Mouse (Mus musculus) intestine, embryonic 15.5 days (tissue): Measurements from ENCODE around the gene Usp24. TPM values are rescaled to one million over a fixed set of nuclear protein-coding genes. Genes with fewer than 3 reads are reported as not detected.
A peak's percentile ranks its signal among the peaks of the same experiment; 100 is the strongest.

ENCODE experiments used
- ATAC-seq: fragments of 200-750 bp; cut with Nextera tagmentation; 2 replicates; pipeline ENCODE4 v1.8.0; 2017; ENCODE audit warnings: moderate TSS enrichment, moderate library complexity
- H3K27ac ChIP-seq: fragments of 300-500 bp; sonication (generic); 2 replicates; pipeline ENCODE4 v1.5.1; 2015; ENCODE audit warnings: mild to moderate bottlenecking, inconsistent platforms
- H3K27me3 ChIP-seq: fragments of 300-500 bp; sonication (generic); replicated peaks from 2 replicates; pipeline ENCODE4 v1.6.1; 2015; ENCODE audit warnings: inconsistent platforms
- H3K36me3 ChIP-seq: fragments of 300-500 bp; sonication (generic); 2 replicates; pipeline ENCODE4 v1.6.1; 2015; ENCODE audit warnings: inconsistent platforms
- H3K4me1 ChIP-seq: fragments of 300-500 bp; sonication (generic); replicated peaks from 2 replicates; pipeline ENCODE4 v1.6.1; 2015; ENCODE audit warnings: inconsistent platforms
- H3K4me2 ChIP-seq: fragments of 300-500 bp; sonication (generic); replicated peaks from 2 replicates; pipeline ENCODE4 v1.6.1; 2015; ENCODE audit warnings: mild to moderate bottlenecking, inconsistent platforms
- H3K4me3 ChIP-seq: fragments of 300-500 bp; sonication (generic); replicated peaks from 2 replicates; pipeline ENCODE4 v1.5.1; 2015; ENCODE audit warnings: inconsistent platforms
- H3K9ac ChIP-seq: fragments of 300-500 bp; sonication (generic); 2 replicates; pipeline ENCODE4 v1.6.1; 2015; ENCODE audit warnings: inconsistent platforms
- H3K9me3 ChIP-seq: fragments of 300-500 bp; sonication (generic); 2 replicates; pipeline ENCODE4 v1.6.1; 2016; ENCODE audit warnings: inconsistent platforms
- WGBS: fragments of 180-500 bp; shearing (Covaris S2); methylation state at CpG from one replicate; pipeline ENCODE4 v1.1.7; 2015; 5-methylcytosine and 5-hydroxymethylcytosine counted together
- polyA plus RNA-seq: library from polyadenylated mRNA; unstranded; fragments of >200 nt; fragmentation: Nextera tagmentation; extraction: Ambion mirVana; gene quantifications from 2 replicates; pipeline ENCODE4 v1.2.1, GENCODE M21; 2015

Gene Usp24
- 7.1 and 7.5 TPM in 2 replicates for polyA plus RNA-seq

- Histone ChIP-seq H3K4me3 (peak within 1 kb of the TSS; percentile 70), H3K9ac (peak within 1 kb of the TSS; percentile 90), H3K4me1 (peaks cover 10% of the 10 kb centered on the region; the same call in 1 of the 2 replicates), H3K27me3 (no peaks in the 10 kb centered on the region), H3K27ac (peak within 1 kb of the TSS; percentile 87), H3K4me2 (peak within 1 kb of the TSS; percentile 83), H3K36me3 (no peaks in the 10 kb centered on the region), H3K9me3 (no peaks in the 10 kb centered on the region)
- peak; percentile 94 for ATAC-seq
- 1% methylated on average over 46 of the region's 60 CpGs for WGBS
These were observed at the start of gene Usp24 for GRCm38 (mm10) chr4:106315921-106316350. Gene Usp24 (plus strand): TSS chr4:106316213.

- H3K36me3 ChIP-seq = no peaks in the 10 kb centered on the region
- ATAC-seq = no peak
- H3K27ac ChIP-seq = no peak overlapping the region
- H3K9me3 ChIP-seq = no peaks in the 10 kb centered on the region
- no peak overlapping the region for H3K9ac ChIP-seq
- WGBS = 47% methylated on average over 2 of the region's 2 CpGs
- H3K4me3 ChIP-seq = no peak overlapping the region
- peaks cover 8% of the 10 kb centered on the region; the same call in 1 of the 2 replicates for H3K4me1 ChIP-seq
- H3K27me3 ChIP-seq = no peaks in the 10 kb centered on the region
- no peak overlapping the region for H3K4me2 ChIP-seq
These were observed 39.1 kb upstream of the Usp24 start for GRCm38 (mm10) chr4:106276937-106277336.

GRCm38 (mm10) chr4:106279177-106279576 is 36.8 kb upstream of the Usp24 start:
- WGBS = 35% methylated on average over 4 of the region's 4 CpGs
- Histone ChIP-seq H3K4me3 (no peak overlapping the region), H3K9me3 (no peaks in the 10 kb centered on the region), H3K36me3 (no peaks in the 10 kb centered on the region), H3K4me2 (no peak overlapping the region), H3K27ac (no peak overlapping the region), H3K9ac (no peak overlapping the region), H3K4me1 (peaks cover 8% of the 10 kb centered on the region; the same call in 1 of the 2 replicates), H3K27me3 (no peaks in the 10 kb centered on the region)
- ATAC-seq = no peak

GRCm38 (mm10) chr4:106281128-106281491 is 34.9 kb upstream of the Usp24 start:
- ATAC-seq = peak; percentile 35; the same call in 1 of the 2 replicates
- peaks cover 8% of the 10 kb centered on the region; the same call in 1 of the 2 replicates for H3K4me1 ChIP-seq
- 50% methylated on average over 2 of the region's 2 CpGs for WGBS
- H3K4me3 ChIP-seq = no peak overlapping the region
- no peak overlapping the region for H3K27ac ChIP-seq
- no peaks in the 10 kb centered on the region for H3K9me3 ChIP-seq
- no peaks in the 10 kb centered on the region for H3K36me3 ChIP-seq
- no peaks in the 10 kb centered on the region for H3K27me3 ChIP-seq
- 0 out of 2 replicates have a peak overlapping the region, but pooled peaks have one; percentile 12 for H3K4me2 ChIP-seq
- H3K9ac ChIP-seq = no peak overlapping the region

GRCm38 (mm10) chr4:106281492-106282122 is 34.4 kb upstream of the Usp24 start:
- Histone ChIP-seq H3K27ac (no peak overlapping the region), H3K4me3 (no peak overlapping the region)

GRCm38 (mm10) chr4:106282123-106282510 is 33.9 kb upstream of the Usp24 start:
- peaks cover 8% of the 10 kb centered on the region; the same call in 1 of the 2 replicates for H3K4me1 ChIP-seq
- no peak for ATAC-seq
- WGBS = 80% methylated on average over 3 of the region's 3 CpGs
- H3K4me2 ChIP-seq = peak overlapping the region; percentile 12; the same call in 1 of the 2 replicates
- H3K9ac ChIP-seq = no peak overlapping the region
- H3K9me3 ChIP-seq = no peaks in the 10 kb centered on the region
- no peaks in the 10 kb centered on the region for H3K36me3 ChIP-seq
- H3K4me3 ChIP-seq = no peak overlapping the region
- no peak overlapping the region for H3K27ac ChIP-seq
- no peaks in the 10 kb centered on the region for H3K27me3 ChIP-seq

More at GRCm38 (mm10) chr4:106281492-106282122, 34.4 kb upstream of the Usp24 start:
- H3K4me1 ChIP-seq = peaks cover 8% of the 10 kb centered on the region; the same call in 1 of the 2 replicates
- peak overlapping the region; percentile 12; the same call in 1 of the 2 replicates for H3K4me2 ChIP-seq
- H3K9ac ChIP-seq = no peak overlapping the region
- peak; percentile 91 for ATAC-seq
- no peaks in the 10 kb centered on the region for H3K27me3 ChIP-seq
- H3K9me3 ChIP-seq = no peaks in the 10 kb centered on the region
- WGBS = 49% methylated on average over 8 of the region's 8 CpGs
- H3K36me3 ChIP-seq = no peaks in the 10 kb centered on the region

- H3K4me3 ChIP-seq = no peak overlapping the region
- no peaks in the 10 kb centered on the region for H3K36me3 ChIP-seq
- whole genome bisulfite sequencing = 71% methylated on average over 4 of the region's 4 CpGs
- H3K9ac ChIP-seq = no peak overlapping the region
- no peak overlapping the region for H3K27ac ChIP-seq
- H3K9me3 ChIP-seq = no peaks in the 10 kb centered on the region
- H3K4me2 ChIP-seq = no peak overlapping the region
- ATAC-seq = no peak
- H3K4me1 ChIP-seq = no peaks in the 10 kb centered on the region
- no peaks in the 10 kb centered on the region for H3K27me3 ChIP-seq
These were observed 28.9 kb upstream of the Usp24 start for GRCm38 (mm10) chr4:106286958-106287743.

- Histone ChIP-seq H3K27ac (no peak overlapping the region), H3K27me3 (no peaks in the 10 kb centered on the region), H3K4me3 (no peak overlapping the region), H3K9ac (no peak overlapping the region), H3K4me1 (no peaks in the 10 kb centered on the region), H3K36me3 (no peaks in the 10 kb centered on the region), H3K4me2 (no peak overlapping the region), H3K9me3 (no peaks in the 10 kb centered on the region)
- ATAC-seq = no peak
- WGBS = 87% methylated on average over 2 of the region's 2 CpGs
These were observed 25.8 kb upstream of the Usp24 start for GRCm38 (mm10) chr4:106290201-106290600.

- H3K36me3 ChIP-seq = no peaks in the 10 kb centered on the region
- WGBS = 70% methylated on average over 4 of the region's 4 CpGs
- no peak for ATAC-seq
- H3K9me3 ChIP-seq = 0 out of 2 replicates have a peak, but pooled peaks cover 2% of the 10 kb centered on the region
- no peaks in the 10 kb centered on the region for H3K27me3 ChIP-seq
- no peak overlapping the region for H3K4me3 ChIP-seq
- H3K27ac ChIP-seq = no peak overlapping the region
- no peaks in the 10 kb centered on the region for H3K4me1 ChIP-seq
- H3K9ac ChIP-seq = no peak overlapping the region
- no peak overlapping the region for H3K4me2 ChIP-seq
These were observed 23.2 kb upstream of the Usp24 start for GRCm38 (mm10) chr4:106292823-106293222.

GRCm38 (mm10) chr4:106293378-106294090 is 22.5 kb upstream of the Usp24 start:
- H3K4me1 ChIP-seq = no peaks in the 10 kb centered on the region
- H3K36me3 ChIP-seq = no peaks in the 10 kb centered on the region
- H3K4me3 ChIP-seq = no peak overlapping the region
- H3K27ac ChIP-seq = no peak overlapping the region
- 0 out of 2 replicates have a peak, but pooled peaks cover 2% of the 10 kb centered on the region for H3K9me3 ChIP-seq
- 69% methylated on average over 6 of the region's 6 CpGs for WGBS
- H3K27me3 ChIP-seq = no peaks in the 10 kb centered on the region
- no peak overlapping the region for H3K4me2 ChIP-seq
- ATAC-seq = no peak
- no peak overlapping the region for H3K9ac ChIP-seq

GRCm38 (mm10) chr4:106295696-106296095 is 20.3 kb upstream of the Usp24 start:
- Histone ChIP-seq H3K27me3 (no peaks in the 10 kb centered on the region), H3K36me3 (no peaks in the 10 kb centered on the region), H3K9ac (no peak overlapping the region), H3K4me2 (no peak overlapping the region), H3K9me3 (0 out of 2 replicates have a peak, but pooled peaks cover 2% of the 10 kb centered on the region), H3K4me3 (no peak overlapping the region), H3K4me1 (no peaks in the 10 kb centered on the region), H3K27ac (no peak overlapping the region)
- 51% methylated on average over 4 of the region's 4 CpGs for WGBS
- ATAC-seq = no peak
